Mouse (Mus musculus): ENCODE measurements around the gene Rnf43.

DNA sequence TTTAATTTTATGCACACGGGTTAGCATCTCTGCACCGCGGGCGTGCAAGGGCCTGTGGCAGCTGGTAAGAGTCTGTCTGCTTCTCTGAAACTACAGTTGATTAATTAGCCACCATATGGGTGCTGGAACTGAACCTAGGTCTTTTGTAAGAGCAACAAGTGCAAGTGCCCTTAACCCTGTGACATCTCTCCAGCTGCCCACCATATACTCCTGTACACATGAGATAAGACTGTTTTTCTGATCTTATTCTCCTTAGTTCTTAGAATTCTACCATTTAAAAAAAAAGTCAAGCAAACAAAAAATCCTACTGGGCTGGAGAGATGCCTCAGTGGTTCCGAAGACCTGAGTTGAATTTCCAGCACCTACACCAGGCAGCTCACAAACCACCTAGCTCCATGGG is 41.1 kb downstream of the Rnf43 start:
- TF ChIP-seq CTCF (IDR thresholded peaks at IDR 0.05; ENCODE audit: extremely low read depth, insufficient read depth, insufficient read length, insufficient replicate concordance) = no peak
- no peak for TF ChIP-seq POLR2A (IDR thresholded peaks at IDR 0.05; ENCODE audit: low read depth, low read length)
